Mouse (Mus musculus) embryo, embryonic 10 days (tissue): Measurements from ENCODE around the gene Mansc1.

Experiments used
- DNase-seq: peaks from one replicate; pipeline ENCODE4 v3.0.0-alpha.2; 2015; ENCODE audit warnings: low spot score

The Mansc1 gene

DNA sequence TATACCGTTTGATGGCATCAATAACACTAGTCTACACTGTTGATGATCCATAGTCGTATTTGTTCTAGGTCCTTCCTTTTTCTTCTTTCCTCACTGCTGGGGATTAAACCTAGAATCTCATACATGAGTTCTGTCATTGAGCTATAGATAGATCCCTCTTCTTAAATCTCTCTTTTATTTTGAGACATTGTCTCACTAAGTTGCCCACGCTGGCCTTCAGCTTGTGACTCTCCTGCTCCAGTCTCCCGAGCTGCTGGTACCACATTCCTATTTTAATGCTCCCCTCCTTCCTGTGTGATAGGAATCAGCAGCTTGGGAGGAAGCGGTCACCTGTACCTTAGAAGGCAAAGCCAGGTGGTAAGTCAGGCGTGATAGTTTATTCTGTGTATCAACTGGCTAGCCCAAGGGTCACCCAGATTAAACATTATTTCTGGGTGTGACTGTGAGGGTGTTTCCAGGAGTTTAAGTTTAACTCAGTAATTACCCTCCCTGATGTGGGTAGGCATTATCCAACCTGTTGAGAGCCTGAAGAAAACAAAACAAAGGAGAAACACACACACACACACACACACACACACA lies 34.5 kb downstream of the Mansc1 start:
- DNase-seq, result no peak

DNA sequence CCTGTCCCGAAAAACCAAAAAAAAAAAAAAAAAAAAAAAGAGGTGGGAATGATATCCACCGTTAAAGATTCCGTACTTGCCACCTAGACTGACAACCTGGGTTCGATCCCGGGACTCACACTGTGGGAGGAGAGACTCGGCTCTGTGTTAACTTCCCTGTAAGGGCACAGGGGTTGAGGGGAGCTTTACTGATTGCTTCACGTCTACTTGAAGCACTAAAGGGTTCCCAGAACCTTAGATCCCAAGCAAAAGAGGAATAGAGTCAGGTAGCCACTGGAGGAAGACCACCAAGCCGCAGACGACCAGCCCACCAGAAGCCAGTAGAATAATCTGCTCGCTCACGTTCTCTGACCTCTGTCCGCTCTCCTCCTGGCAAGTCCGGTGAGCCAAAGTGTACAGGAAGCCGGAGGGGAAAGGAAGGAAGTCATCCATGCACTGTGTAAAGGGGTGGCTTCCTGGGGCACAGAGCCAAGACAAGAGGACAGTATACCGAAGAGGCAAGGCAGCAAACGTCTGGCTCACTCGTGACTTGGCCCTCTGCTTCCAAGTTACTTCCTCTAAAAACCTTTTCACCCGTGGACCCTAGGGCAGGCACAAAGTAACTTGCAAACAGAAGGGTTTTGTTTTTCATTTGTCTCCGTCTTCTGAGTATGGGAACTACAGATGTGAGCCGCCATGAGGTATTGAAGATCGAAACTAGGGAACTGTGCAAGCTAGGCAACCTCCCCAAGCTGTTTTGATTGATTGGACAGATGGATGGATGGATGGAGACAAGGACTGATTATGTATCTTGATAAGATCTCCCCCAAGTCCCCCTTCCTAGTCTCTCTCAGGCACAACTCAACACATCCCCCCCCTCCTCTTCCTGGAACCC lies 37.5 kb downstream of the Mansc1 start:
- no peak for DNase-seq

DNA sequence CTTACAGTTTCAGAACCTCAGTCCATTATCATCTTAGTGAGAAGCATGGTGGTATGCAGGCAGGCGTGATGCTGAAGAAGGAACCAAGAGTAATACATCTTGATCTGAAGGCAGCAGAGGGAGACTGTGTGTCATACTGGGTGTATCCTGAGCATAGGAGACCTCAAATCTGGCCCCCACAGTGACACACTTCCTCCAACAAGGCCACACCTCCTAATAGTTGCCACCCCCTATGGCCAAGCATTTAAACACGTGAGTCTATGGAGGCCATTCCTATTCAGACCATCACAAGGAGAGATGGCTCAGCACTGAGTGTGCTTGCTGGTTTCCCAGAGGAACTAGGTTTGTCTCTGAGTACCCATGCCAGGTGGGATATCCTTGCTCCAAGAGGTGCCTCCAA lies 40.7 kb downstream of the Mansc1 start:
- no peak for DNase-seq

GRCm38 (mm10) chr6:134586241-134586640 lies 46.0 kb downstream of the Mansc1 start:
- DNase-seq, result no peak

GRCm38 (mm10) chr6:134584616-134585015 lies 47.7 kb downstream of the Mansc1 start:
- no peak for DNase-seq

DNA sequence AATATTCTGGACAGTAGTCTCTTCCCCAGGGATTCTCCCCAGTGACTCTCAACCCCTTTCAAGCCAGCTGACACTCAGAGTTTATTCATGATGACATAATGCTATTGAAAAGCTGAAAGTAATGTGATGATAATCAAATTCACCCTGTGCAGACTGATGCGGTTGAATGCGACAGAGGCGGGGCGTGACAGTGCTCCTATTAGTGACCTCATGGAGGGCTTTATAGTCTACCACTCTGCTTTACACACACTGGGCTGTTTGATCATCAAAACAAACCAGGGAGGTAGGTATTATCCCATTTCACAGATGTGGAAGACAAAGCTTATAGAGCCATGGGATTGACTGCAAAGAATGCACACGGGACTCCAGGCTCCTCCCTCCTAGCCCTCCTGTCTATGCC lies 50.2 kb downstream of the Mansc1 start:
- no peak for DNase-seq

GRCm38 (mm10) chr6:134579506-134579905 lies 52.8 kb downstream of the Mansc1 start:
- no peak for DNase-seq

DNA sequence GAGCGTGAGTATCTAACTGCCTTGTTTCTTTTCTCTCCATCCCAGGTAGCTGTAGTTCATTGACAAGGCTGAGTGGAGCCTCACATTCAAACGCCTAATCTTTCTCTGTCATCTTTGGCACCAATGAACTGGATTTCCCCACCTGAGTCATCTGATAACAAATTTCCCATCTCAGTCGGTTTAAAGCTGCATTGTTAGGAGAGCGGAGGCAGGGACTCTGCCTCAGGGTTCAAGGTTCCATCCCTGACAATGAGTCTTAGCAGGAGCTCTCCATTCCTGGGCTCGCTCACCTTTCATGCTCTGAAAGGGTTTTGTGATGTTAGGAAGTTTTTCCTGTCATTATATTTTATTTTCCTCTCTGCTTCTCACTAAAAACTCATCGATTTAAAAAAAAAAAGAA lies 54.2 kb downstream of the Mansc1 start:
- DNase-seq, result no peak

DNA sequence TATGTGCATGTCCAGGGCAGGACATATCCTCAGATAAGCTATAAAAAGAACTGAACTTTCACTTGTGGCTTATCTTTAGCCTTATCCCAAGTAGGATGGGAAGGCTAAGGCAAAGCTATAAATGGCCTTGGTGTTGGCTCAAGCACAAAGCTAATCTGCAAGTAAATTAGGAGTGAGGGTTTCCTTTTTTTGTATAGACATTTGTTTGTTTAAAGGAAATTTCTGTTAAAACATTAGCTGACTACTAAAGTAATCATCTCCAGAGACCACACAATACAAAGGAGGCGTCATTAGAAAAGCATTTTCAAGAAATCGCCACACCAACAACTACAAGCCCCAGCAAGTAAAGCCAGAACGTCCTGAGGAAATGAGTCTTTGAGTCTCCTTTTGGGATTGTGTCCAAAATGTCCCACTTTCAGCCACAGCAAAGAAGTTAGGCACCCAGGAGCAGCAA lies 57.0 kb downstream of the Mansc1 start:
- no peak for DNase-seq

DNA sequence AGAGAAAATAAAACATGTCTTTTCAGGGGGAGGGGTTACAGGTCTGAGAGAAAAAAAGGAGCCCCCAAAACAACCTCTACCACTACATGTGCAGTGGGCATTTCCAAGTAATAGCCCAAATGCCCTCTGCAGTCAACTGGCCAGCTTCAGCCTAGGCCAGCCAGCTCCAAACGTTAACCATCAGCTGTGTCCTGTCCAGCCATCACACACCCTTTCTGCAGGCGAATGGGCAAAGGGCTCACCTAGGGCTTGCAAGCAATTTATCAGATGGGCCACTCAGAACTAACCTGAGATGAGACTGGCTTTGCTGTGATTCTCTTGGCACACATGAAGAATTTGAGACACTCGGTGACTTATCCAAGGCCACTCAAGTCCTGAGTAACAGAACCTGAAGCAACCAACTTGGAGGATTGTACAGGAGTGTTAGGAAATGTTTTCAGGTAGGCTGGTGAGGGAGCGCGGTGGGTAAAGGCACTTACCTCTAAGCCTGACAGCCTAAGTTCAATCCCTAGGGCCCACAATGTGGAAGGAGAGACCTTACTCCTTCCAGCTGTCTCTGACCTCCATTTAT lies 64.2 kb downstream of the Mansc1 start:
- DNase-seq, result no peak

DNA sequence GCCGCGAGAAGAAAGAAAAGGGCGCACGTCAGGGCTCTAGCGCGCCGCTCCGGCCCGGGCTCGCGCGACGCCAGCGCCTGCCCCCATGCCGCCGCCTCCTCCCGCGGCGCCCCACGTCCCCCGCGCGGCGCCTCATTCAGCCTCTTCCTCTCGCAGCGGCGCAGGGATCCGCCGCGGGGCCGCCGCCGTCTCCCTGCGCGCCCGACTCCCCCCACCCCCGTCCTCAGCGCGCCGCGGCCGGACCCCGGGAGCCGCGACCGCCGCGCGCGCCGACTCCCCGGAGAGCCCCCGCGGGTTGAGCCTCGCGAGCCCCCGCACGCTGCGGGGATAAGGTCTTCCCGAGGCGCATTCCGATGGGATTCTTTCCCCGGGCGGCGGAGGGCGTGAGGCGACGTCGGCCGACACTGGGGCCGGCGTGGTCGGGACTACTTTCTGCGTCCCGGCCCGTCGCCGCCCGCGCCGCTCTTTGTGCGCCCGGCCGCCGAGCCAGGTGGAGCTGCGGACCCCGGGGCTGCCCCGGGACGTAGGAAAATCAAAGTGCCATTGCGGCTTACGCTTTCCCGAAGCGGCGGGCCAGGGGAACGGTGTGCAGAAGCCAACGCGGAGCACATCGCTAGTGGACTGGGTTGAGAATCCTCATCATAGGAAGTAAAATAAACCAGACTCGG lies 65.3 kb downstream of the Mansc1 start, which contains the start of gene Lrp6:
Gene Lrp6, minus strand, starts transcription at position 148 of the 668 bp plus-strand sequence.
- peak; percentile 89 for DNase-seq

GRCm38 (mm10) chr6:134566248-134566817 lies 66.0 kb downstream of the Mansc1 start:
- DNase-seq, result peak; percentile 41

DNA sequence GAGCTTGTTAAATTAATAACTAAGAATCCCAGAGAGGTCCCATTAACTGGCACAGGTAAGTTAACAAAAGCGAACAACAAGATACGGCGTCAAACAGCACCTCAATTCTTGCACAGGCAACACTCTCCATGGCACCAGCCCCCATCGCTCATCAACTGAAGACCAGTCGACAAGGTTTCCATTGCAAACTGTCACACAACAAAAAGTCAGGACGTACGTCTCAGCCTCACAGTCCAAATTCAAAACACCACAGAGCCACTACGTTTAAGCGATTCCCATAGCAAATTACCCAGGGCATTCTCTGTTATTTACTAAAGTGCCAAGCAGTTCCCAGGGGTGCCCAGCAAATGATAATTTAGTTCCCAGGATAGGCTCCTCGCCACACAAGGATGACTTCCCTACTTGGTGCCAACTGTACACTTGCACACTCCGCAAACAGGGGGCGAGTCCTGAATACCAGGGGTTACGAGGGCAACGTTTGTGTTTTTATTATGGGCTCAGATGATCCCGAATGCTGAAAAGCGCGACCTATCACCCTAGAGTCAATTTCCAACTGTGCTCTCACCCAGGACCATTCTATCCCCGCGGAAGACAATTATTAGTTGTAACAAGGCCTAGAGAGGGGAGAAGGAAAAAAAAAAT lies 66.6 kb downstream of the Mansc1 start:
- peak; percentile 31 for DNase-seq

GRCm38 (mm10) chr6:134564539-134564938 lies 67.7 kb downstream of the Mansc1 start:
- DNase-seq, result no peak

DNA sequence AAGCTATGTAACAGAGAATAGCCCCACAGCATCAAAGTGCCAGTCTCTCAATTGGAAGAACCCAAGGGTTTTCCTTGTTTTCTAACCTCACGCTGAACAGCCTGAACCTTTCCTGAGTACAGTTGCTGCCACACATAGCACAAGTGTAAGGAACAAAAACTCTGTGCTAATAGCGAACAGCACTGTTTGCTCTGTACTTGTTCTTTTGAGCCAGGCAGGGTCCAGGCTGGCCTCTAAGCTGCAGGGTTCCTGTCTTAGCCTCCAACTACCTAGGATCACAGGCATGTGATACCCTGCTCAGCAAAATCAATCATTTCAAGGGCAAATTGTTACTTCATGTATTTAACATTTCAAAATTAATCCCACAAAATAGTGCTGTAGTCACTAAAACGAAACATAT lies 72.7 kb downstream of the Mansc1 start:
- DNase-seq, result no peak
